Mouse (Mus musculus): Measurements from ENCODE around the gene Ncaph2.

Gene Ncaph2

DNA sequence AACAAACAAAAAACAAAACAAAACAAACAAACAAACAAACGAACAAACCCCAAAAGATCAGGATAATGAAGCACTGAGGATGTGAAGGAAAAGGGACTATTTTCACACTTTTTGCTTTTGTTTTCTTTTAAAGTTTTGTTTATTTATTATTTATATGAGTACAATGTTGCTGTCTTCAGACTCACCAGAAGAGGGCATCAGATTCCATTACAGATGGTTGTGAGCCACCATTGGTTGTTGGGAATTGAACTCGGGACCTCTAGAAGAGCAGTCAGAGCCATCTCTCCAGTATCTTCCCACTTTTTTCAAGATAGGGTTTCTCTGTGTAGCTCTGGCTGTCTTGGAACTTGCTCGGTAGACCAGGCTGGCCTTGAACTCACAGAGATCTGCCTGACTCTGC lies 12.2 kb upstream of the Ncaph2 start:
- no peak for DNase-seq (ENCODE audit: inconsistent ontology term)

DNA sequence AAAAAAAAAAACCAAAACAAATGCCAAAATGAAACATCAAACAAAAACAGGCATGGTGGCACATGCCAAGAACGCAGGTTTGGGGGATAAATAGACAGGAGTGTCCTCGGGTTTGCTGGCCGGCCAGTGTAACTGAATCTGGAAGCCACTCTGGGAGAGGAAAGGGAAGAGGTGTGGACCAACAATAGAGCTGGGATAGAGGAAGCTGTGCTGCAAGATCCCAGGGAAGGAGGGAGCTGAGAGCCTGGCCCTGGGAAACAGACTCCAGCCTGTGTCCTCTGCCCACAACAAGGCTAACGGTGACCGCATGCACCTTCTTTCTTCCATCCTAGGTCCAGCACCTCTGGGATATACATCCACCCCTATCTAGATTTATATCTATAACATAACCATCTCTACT lies 5.1 kb upstream of the Ncaph2 start:
- DNase-seq (ENCODE audit: inconsistent ontology term) = no peak

DNA sequence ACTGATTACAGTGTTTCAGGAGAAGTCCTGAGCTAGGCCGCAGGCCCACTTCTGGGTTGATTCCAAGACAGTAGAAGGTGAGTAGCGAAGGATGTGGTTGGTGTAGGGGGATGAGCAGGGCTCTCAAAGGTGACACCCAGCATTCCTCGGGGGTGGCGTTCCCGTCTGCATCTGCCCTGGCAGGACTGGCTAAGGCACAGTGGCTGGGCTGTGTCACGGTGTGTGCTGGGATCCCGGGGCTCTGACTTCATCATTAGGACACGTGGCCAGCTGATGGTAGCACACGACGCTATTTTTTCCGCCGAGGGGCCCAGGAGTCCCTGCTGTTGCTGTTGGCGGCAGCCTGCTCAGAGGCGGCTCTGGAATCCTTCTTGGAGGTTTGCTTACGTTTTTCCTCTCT lies 4.2 kb upstream of the Ncaph2 start:
- DNase-seq (ENCODE audit: inconsistent ontology term) = no peak

DNA sequence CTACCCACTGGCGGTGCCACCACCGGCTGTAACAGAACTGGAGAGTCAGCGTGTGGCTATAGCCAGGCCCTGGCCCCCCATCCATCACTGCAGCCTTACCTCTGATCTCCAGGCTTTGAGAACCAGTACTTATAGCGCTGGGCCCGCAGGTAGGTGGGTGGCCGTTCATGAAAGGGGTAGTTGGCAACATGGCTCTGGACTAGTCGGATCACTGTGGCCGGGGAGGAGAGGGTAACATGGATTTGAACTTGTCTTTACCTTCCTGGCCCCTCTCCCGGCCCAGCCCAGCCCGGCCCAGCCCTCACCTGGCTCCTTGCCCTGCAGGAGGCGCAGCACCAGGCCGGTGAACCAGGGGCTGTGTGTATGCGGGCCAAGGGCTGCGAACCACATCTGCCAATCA lies 3.5 kb upstream of the Ncaph2 start:
- DNase-seq (ENCODE audit: inconsistent ontology term) = no peak

DNA sequence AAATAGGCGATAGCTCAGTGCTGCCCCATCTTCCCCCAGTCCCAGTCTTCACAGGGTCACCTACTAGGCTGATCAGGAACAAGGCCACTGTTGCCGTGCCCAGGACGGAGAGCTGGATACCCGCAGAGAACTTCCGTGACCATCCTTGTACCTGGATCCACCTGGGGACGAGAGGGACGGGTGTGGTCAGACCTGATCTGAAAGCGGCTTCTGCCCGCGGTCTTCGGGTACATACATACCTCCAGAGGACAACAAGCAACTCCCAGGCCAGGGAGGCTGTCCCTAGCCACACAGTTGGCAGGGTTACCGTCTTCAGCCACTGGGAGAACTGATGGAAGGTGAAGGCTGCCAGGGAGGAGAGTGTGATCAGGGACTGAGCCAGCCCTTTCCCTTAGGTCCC lies 2.7 kb upstream of the Ncaph2 start:
- no peak for DNase-seq (ENCODE audit: inconsistent ontology term)

DNA sequence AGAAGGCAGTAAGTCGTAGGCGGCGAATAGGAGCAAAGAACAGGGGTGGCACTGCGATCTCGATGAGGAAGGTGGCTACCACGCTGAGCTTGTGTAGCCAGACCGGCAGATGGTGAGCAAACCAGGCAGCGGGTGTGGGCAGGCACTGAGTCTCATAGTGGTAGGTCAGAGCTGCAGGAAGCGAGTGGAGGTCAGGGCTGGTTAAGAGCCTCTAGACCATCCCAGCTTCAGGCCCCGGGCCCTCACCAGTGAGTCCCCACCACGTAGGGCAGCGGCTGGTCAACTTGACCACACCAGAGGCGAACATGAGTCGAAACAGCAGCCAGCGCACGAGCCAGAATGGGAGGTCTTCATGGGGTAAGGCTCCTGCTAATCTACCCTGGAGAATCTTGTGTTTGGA lies 1.7 kb upstream of the Ncaph2 start:
- no peak for DNase-seq (ENCODE audit: inconsistent ontology term)

DNA sequence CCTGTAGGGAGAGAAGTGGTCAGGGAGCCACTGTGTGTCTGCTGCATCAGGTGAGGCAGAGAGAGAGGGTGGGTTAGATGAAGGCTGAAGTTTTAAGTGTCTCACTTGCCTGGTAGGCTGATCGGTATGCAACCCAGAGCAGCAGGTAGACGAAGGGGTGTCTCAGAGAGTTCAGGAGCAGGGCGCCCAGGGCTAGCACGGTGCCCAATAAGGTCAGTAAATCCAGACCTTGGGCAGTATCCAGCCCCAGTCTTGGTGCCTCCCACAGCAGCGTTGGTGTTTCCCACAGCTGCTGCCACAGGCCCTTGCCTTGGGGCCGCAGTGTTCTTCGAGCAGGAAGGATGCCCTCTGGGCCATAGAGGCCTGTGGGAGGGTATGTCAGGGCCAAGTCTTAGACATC lies 1.1 kb upstream of the Ncaph2 start:
- DNase-seq (ENCODE audit: inconsistent ontology term) = no peak

DNA sequence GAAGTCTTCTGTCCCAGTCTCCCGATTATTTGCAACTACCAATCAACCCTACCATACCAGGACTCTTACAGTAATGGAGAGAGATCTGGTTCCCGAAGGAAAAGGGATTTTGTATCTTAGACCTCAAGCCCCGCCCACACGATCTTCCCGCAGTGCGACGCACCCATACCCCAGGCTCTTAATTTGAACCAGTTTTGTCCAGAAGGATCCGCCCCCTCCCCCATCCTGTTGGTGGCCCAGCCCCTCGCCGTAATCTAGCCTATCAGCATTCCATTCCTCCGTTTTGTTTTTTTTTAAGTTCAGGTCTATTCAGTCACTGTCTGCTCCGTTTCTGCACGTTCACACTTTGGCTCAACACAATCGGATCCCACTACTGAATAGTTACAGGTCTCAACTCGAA lies 853 bp downstream of the Ncaph2 start:
- DNase-seq (ENCODE audit: inconsistent ontology term) = peak; percentile 98

DNA sequence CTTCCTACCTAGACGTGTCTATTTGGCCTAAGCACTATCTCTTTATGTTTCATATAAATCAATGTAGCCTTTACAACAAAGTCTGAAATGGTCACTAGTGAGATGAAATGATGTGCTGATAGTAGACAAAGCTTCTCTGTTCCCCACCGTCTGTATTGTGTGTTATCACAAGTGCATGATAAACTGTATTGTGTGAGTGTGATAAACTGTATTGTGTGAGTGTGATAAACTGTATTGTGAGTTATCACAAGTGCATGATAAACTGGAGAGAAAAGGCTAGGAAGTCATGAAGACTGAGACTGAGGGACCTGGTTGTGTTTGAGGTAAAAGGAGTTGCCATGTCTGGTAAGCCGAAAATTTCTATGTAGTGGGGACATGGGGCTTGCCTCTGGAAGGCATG lies 3.3 kb downstream of the Ncaph2 start:
- no peak for DNase-seq (ENCODE audit: inconsistent ontology term)

DNA sequence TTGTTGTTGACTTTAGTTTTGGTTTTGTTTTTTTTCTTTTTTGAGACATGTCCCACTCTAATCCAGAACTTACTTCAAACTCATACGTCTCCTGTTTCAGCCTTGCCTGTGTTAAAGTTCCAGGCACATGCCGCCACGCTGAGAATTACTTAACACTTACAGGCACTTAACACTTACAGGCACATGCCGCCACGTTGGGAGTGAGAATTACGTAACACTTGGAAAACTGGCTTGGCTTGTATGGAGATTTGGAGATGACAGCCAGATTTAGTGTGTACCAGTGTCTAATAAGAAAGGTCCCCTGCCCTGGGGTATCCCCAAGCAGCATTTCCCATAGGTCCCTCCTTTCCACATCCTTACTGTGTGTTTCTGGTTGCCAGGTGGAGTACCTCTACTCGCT lies 7.5 kb downstream of the Ncaph2 start:
- DNase-seq (ENCODE audit: inconsistent ontology term) = no peak

DNA sequence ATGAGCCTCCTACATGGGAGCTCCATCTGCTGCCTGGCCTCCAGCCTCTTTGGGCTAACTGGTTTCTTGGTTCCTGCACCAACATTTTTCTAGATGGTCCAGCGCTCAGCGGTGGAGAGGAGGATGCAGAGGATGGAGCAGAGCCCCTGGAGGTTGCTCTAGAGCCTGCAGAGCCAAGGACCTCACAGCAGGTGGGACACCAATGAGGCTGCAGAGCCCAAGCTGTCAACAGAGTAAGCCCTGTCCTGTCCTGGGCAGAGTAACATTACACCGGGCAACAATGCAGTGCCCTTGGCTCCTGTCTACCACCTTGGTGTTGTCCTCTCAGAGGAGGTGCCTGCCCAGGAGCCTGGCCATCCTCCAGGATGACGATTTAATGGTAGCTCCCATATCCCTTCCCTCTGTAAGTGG lies 9.6 kb downstream of the Ncaph2 start:
- DNase-seq (ENCODE audit: inconsistent ontology term) = no peak

DNA sequence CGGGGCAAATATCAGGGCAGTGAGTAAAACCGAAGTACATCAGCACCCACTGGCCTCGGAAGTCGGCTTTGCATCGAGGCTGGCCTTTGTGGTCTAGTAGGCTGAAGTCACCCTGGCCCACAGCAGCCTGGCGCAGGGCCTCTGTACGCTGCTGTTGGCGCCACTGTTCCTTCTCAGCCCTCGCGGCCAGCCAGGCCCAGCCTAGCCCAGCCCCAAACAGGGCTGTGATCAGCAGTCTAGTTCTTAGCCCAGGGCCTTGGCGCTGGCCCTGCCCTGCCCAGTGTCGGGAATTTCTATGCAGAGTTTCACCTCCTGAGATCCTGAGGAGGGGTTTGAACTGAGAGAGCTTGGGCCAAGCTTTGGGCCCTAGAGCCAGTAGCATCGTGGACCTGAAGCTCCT lies 16.5 kb downstream of the Ncaph2 start:
- DNase-seq (ENCODE audit: inconsistent ontology term) = no peak

DNA sequence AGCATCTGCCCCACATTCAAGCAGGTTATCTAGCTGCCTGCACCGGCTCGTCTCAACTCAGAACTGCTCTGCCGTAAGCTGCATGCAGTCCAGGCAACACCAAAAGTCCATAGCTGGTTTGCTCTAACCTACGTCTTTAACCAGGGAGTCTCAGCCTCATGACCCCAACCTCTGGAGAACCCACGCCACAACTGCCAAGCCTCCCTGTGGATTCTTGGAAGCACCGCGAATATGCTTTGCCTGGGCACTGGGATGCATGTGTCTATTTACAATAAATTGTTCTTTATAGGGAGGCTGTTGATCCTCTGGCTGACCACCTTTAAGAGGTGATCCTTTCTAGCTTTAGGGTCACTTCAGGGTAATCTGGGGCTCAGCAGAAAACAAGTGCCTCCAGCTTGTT lies 17.0 kb downstream of the Ncaph2 start:
- no peak for DNase-seq (ENCODE audit: inconsistent ontology term)

DNA sequence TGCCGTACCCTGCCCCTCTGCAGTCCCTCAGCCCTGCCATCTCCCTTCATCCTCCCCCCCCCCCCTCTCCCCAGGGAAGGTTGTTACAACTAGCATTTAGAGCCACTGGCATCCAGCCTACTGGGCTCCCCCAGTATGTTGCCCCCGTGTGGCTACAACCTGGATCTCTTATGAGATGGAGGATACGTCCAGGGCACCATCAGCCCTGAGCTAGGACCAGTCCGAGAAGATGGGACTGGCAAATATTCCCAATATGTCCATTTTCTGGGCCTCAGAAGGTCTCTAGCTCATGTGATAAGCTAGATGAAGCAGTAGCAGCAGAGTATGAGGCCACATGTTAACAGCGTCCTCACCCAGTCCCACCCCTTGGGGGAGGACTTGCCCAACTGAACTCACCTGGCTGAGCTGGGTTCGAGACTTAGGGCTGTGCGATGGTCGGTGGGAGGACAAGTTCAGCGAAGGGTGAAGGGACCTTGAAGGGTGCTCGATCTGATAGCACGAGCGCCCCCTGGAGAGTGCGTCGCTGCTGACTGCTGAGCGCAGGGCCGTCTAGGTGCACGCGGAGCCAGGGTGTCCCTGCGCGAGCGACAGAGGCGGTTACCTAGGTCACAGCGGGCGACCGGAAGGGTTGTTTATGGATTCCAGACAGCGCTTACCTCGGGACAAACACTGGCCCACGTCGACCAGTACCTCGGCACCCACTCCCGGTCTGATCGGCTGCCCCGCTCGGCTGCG lies 17.7 kb downstream of the Ncaph2 start:
- peak; percentile 81 for DNase-seq (ENCODE audit: inconsistent ontology term)

DNA sequence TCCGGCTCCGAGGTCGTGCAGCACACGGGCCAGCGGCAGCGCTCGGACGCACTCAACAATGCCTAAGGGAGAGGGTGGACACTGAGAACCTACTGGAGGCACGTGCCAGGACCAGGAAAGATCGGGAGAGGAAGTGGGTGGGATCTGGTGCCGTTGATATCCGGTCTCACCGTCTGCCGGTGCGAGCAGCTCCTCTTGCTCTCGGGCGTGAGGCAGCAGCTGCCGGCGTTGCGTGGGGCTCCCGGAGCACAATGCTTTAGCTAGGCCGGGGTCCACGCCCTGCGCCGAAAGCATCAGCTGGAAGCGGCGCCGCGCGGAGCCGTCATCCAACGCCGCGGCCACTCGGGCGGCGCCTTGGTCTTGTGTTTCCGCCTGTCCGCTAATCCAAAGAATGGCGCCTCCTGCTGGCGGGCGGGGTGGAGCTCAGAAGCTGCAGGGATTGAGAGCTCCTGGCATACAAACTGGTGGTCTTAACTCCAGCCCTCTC lies 18.3 kb downstream of the Ncaph2 start, which contains the start of gene Sco2:
Sco2 (minus strand) TSS at position 85 of the 487 bp plus-strand sequence.
- peak; percentile 93 for DNase-seq (ENCODE audit: inconsistent ontology term)

DNA sequence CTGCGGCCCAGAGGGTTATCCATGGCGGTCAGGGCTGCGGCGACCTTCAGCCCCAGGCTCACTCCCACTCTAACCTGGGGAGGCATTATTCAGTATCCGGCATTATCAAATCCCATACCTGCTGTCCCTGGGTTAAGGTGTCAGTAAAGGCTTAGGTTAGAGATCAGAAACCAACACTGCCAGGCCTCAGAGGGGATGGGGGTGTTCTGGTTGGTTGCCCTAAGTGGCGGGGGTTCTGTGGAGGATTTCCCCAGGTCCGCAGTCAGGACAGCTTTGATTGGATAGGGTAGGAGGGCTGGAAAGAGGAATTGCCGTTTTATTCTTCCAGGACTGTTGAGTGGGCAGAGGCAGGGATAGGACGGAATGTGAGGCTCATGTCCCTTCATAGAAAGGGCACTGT lies 18.8 kb downstream of the Ncaph2 start:
- DNase-seq (ENCODE audit: inconsistent ontology term) = no peak

DNA sequence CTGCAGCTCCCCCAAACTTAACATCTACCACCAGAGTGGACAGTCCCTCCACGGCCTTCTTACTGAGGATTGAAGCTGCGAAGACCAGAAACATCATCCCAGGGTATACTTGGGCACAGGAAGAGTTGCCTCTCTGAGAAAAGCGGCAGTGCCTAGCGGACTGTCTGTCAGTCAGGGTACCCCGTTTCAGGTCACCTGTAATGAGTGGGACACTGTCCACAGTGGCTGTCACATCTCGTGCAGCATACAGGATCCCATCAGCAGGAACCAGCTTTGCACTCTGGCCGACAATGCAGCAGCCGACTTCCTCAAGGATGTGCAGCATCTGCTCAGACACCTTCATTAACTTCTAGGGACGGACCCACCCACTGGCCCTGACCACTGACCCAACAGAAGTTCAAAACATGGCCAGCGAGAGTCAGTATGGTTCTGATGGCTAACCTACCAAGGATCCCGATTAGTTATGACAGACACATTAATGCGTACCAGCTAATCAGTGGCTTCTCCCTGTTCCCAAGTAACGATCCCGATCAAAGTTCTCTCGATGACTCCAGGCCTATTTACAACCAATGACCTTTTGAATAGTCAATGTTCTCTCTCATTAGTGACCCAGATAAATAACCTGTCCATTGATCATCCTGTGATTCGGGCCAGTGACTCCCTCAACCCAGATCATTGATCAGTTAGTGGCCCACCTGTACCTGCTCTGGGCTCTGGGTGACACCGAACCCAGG lies 19.4 kb downstream of the Ncaph2 start:
- no peak for DNase-seq (ENCODE audit: inconsistent ontology term)

DNA sequence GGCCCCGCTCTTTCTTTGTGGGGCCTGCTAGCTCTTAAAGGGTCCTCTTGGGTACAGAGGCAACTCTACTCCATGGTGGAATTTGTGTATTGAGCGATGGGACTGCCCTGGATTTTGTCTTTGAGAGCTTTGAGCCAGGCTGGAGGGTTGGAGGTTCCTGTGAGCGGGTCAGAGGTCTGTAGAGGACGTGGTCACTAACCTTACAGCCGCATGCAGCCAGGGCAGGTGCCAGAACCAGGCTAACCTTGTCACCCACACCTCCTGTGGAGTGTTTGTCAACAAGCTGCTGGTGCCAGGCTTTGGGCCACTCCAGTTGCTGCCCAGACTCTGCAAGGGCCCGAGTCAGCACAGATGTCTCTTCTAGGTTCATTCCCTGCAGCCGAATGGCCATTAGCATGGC lies 20.5 kb downstream of the Ncaph2 start:
- no peak for DNase-seq (ENCODE audit: inconsistent ontology term)

DNA sequence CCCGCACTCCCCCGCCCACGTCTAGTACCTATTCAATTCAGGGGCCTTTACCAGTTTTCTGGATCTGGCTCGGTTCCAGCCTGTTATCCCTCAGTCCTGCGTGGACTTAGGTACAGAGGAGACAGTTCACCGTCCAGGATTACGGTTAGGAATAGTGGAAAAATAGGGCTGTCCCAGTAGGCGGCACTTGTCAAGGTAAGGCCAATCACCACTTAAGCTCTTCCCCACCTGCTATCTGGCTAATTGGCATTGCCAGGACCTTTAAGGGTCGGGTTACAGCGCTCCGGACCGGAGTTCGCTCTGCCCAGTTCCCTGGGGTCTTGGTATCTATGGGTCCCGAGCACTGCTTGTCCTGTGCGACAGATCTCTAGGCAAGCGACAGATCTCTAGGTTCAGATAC lies 21.4 kb downstream of the Ncaph2 start, which contains the start of gene Tymp:
Tymp (minus strand) TSS at position 83 of the 400 bp plus-strand sequence.
- DNase-seq (ENCODE audit: inconsistent ontology term) = no peak

DNA sequence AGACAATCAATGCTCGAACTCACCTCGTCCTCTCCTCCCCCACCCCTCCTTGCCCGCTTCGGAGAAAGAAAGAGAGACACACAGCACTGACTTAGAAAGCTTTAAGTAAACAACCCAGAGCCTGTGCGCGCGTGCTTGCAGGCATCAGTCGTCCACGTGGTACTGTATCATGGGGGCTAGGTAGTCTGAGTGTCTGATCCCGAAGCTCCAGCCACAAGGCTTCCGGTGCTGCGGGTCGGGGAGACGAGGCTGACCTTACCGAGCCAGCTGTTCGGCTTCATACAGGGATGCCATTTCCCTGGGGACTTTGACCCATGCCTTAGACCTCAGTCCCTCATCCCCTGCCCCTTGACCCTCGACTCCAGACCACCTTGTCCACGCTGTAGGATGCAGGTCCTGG lies 21.8 kb downstream of the Ncaph2 start:
- no peak for DNase-seq (ENCODE audit: inconsistent ontology term)

DNA sequence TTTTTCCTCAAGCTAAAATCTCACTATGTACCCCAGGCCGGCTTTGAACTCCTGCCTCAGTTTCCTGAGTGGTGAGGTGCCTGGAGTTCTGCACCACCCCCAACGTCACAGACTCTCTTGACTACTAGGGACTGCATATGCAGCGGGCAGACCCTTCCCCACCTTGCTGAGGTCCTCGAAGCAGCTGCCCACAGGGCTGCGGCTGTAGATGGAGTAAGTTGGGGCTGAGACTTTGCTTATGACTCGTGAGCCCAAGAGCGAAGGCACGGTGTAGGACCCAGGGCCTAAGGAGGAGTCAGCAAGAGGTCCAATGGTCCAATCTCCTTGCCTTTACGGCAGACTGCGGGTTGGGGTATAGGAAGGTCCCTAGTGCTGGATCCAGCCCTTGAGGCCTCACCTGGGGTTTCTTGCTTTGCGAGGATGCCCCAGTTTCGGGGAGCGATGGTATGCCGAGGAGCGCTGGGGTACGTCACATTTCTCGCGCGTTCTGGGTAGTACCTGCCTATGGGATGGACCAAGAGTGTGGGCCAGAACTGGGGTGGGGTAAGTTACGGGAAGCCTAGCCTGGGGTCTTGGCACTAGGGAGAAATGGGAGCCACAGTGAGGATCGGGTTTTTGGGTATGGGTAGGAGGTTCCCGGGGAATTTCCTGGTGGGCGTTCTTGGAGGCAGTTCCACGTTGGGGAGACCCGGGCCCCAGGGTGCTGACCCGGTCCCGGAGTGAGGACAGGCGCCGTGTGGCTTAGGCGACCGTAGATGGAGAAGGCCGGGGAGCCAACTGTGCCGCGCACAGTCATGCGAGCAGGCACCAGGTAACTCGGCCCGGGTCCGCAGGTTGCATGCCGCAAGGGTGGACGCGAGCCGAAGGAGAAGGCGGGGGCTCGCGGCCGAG lies 22.7 kb downstream of the Ncaph2 start:
- no peak for DNase-seq (ENCODE audit: inconsistent ontology term)

DNA sequence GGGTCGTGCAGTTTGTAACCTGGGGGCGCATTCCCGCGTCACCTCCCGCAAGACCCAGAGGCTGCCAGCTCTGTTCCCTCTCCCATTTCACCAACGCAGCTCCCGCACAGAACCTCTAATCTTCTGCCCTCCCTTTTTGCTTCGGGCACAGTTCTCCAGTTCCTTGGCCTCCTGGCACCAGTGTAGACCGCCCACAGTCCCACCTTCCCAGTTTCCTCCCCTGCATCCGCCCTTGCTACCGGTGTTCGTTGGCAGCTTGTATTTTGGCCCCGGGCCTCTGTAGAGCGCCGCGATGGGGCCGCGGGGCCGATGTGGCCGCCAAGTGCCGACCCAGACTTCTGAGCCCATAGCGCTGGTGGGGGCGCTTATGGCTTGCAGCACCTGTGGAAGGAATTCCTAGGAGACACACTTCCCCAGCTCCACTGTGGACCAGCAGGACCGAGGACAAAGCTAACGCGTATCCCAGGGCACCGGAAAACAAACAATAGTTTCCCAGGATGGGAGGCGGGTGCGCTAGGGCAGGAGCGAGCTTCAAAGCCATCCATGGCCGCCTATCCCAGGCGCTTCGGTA lies 23.4 kb downstream of the Ncaph2 start, which contains the start of gene Odf3b:
Odf3b (minus strand) TSS at position 452 of the 571 bp plus-strand sequence.
- peak; percentile 39 for DNase-seq (ENCODE audit: inconsistent ontology term)
